Mouse (Mus musculus): ENCODE measurements around the gene Morc3.

Morc3 gene

GRCm38 (mm10) chr16:93831627-93832395, at the start of gene Morc3:
Gene Morc3, plus strand, starts transcription at chr16:93832121.
- peak; percentile 100 for DNase-seq

- DNase-seq, result no peak
Observed at GRCm38 (mm10) chr16:93784175-93784574, 47.7 kb upstream of the Morc3 start.

GRCm38 (mm10) chr16:93785805-93786204, 46.1 kb upstream of the Morc3 start:
- peak; percentile 38 to 68 for DNase-seq

GRCm38 (mm10) chr16:93788388-93788787, 43.5 kb upstream of the Morc3 start:
- no peak for DNase-seq

- DNase-seq, result no peak
Observed at GRCm38 (mm10) chr16:93788881-93789280, 43.0 kb upstream of the Morc3 start.

GRCm38 (mm10) chr16:93789971-93790755, 41.8 kb upstream of the Morc3 start:
- no peak for DNase-seq

- DNase-seq, result peak in 1 of 2 experiments; percentile 24
Observed at GRCm38 (mm10) chr16:93792981-93793630, 38.8 kb upstream of the Morc3 start.

- no peak for DNase-seq
Observed at GRCm38 (mm10) chr16:93794845-93795244, 37.1 kb upstream of the Morc3 start.

GRCm38 (mm10) chr16:93795391-93795790, 36.5 kb upstream of the Morc3 start:
- DNase-seq, result no peak

- DNase-seq, result no peak
Observed at GRCm38 (mm10) chr16:93797021-93797840, 34.7 kb upstream of the Morc3 start.

GRCm38 (mm10) chr16:93797841-93798492, 34.0 kb upstream of the Morc3 start:
- no peak for DNase-seq

- no peak for DNase-seq
Observed at GRCm38 (mm10) chr16:93798623-93799022, 33.3 kb upstream of the Morc3 start.

GRCm38 (mm10) chr16:93799071-93799470, 32.9 kb upstream of the Morc3 start:
- DNase-seq, result no peak

GRCm38 (mm10) chr16:93799936-93800335, 32.0 kb upstream of the Morc3 start:
- no peak for DNase-seq

GRCm38 (mm10) chr16:93807167-93807566, 24.8 kb upstream of the Morc3 start:
- no peak for DNase-seq

- peak; percentile 50 to 52 for DNase-seq
Observed at GRCm38 (mm10) chr16:93807961-93808554, 23.9 kb upstream of the Morc3 start.

GRCm38 (mm10) chr16:93815856-93816736, 15.8 kb upstream of the Morc3 start:
- DNase-seq, result peak; percentile 80 to 86

GRCm38 (mm10) chr16:93816861-93817260, 15.1 kb upstream of the Morc3 start:
- no peak for DNase-seq

- DNase-seq, result no peak
Observed at GRCm38 (mm10) chr16:93817371-93817770, 14.6 kb upstream of the Morc3 start.

GRCm38 (mm10) chr16:93818691-93819324, 13.1 kb upstream of the Morc3 start:
- no peak for DNase-seq
